Mouse (Mus musculus) kidney, postnatal 0 days (tissue): Measurements from ENCODE around the gene Xkr8. TPM values are rescaled to one million over a fixed set of nuclear protein-coding genes. Genes with fewer than 3 reads are reported as not detected.
"Not testable (repeated sequence)": the region's sequence is repeated elsewhere in the genome, so short reads cannot be mapped to it uniquely, and the experiment has no call there.

Source experiments
- ATAC-seq: fragments of 200-750 bp; cut with Nextera tagmentation; replicated peaks from 2 replicates; pipeline ENCODE4 v1.8.0; 2017; ENCODE audit warnings: low read depth, moderate number of reproducible peaks, moderate TSS enrichment, moderate library complexity; ENCODE audit not compliant: low FRiP score
- DNase-seq: peaks from one replicate; pipeline ENCODE4 v3.0.0-alpha.2; 2016; ENCODE audit warnings: low spot score
- H3K27ac ChIP-seq: fragments of 300-500 bp; sonication (generic); 2 replicates; pipeline ENCODE4 v1.5.1; 2014; ENCODE audit warnings: mild to moderate bottlenecking
- H3K27me3 ChIP-seq: fragments of 300-500 bp; sonication (generic); 2 replicates; pipeline ENCODE4 v1.6.1; 2014; ENCODE audit warnings: low read length, mixed read lengths; ENCODE audit not compliant: insufficient read depth
- H3K36me3 ChIP-seq: fragments of 300-500 bp; sonication (generic); 2 replicates; pipeline ENCODE4 v1.6.1; 2014; ENCODE audit warnings: low read length, mixed read lengths; ENCODE audit not compliant: insufficient read depth
- H3K4me1 ChIP-seq: fragments of 300-500 bp; sonication (generic); replicated peaks from 2 replicates; pipeline ENCODE4 v1.6.1; 2014; ENCODE audit warnings: antibody characterized with exemption, low read length, mixed read lengths; ENCODE audit not compliant: insufficient read depth
- H3K4me2 ChIP-seq: fragments of 300-500 bp; sonication (generic); 2 replicates; pipeline ENCODE4 v1.6.1; 2014; ENCODE audit warnings: mild to moderate bottlenecking, low read length, moderate library complexity, mixed read lengths
- H3K4me3 ChIP-seq: fragments of 300-500 bp; sonication (generic); replicated peaks from 2 replicates; pipeline ENCODE4 v1.5.1; 2014; ENCODE audit warnings: low read depth, low read length
- H3K9ac ChIP-seq: fragments of 300-500 bp; sonication (generic); 2 replicates; pipeline ENCODE4 v1.6.1; 2014; ENCODE audit warnings: low read depth, low read length
- H3K9me3 ChIP-seq: fragments of 300-500 bp; sonication (generic); replicated peaks from 2 replicates; pipeline ENCODE4 v1.6.1; 2016; ENCODE audit warnings: low read length, inconsistent platforms, mixed read lengths
- CTCF ChIP-seq: IDR thresholded peaks from 2 replicates; pipeline ENCODE4 v1.5.1; 2016; ENCODE audit warnings: antibody characterized with exemption, low read depth, mild to moderate bottlenecking, moderate library complexity
- WGBS: fragments of 180-500 bp; shearing (Covaris S2); extraction: QIAGEN DNeasy Blood & Tissue Kit; methylation state at CpG from one replicate; pipeline ENCODE4 v1.1.7; 2014; 5-methylcytosine and 5-hydroxymethylcytosine counted together
- polyA plus RNA-seq: library from polyadenylated mRNA; unstranded; fragments of >200 nt; fragmentation: Nextera tagmentation; extraction: Ambion mirVana; gene quantifications from 2 replicates; pipeline ENCODE4 v1.2.1, GENCODE M21; 2015

Xkr8 gene
- polyA plus RNA-seq, 1 experiment from 2014 or later = 4.2 TPM

DNA sequence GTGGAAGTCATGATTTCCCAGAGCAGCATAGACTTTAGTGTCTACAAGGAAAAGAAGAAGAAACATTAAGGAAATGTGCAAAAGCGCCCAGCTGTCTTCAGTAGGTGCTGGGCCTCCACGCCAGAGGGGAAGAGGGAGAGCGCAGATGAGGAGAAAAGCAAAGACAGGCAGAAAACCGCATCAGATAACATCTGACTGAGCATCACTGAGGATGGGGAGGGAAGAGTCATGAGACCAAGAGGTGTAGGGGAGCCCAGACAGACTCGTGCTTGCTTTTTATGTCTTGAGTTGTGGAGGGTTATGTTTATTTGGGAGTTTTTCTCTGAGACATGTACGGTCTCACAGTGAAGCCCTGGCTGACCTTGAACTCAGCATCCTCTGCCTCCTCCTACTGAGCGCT lies 9.1 kb upstream of the Xkr8 start:
- ATAC-seq (no peak), DNase-seq (no peak)
- TF ChIP-seq CTCF = no peak
- Histone ChIP-seq H3K36me3 (no peaks in the 10 kb centered on the region), H3K27ac (no peak overlapping the region), H3K4me1 (no peaks in the 10 kb centered on the region), H3K9ac (no peak overlapping the region), H3K9me3 (no peaks in the 10 kb centered on the region), H3K4me3 (no peak overlapping the region), H3K4me2 (no peak overlapping the region), H3K27me3 (no peaks in the 10 kb centered on the region)
- 90% methylated on average over 7 of the region's 7 CpGs for WGBS

DNA sequence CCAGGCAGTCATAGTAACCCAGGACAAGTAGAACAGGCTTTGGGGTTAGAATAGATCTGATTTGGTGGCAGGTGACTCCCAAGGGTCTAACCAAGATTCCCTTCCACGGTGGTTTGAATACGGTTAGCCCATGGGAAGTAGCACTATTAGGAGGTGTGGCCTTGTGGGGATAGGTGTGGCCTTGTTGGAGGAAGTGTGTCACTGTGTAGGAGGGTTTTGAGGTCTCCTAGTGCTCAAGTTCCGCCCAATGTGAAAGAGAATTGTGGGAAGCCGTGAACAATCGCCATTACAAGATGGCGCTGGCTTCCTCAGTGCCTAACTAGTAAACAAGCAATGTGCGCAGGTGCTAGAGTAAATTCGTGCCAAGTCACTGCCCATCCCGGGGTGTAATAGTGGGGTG lies 4.8 kb upstream of the Xkr8 start:
- not testable (repeated sequence) for H3K9ac ChIP-seq, H3K27ac ChIP-seq, H3K9me3 ChIP-seq, H3K4me3 ChIP-seq, H3K4me1 ChIP-seq, H3K27me3 ChIP-seq, DNase-seq, H3K4me2 ChIP-seq, ATAC-seq, H3K36me3 ChIP-seq
- WGBS = 89% methylated on average over 9 of the region's 9 CpGs

DNA sequence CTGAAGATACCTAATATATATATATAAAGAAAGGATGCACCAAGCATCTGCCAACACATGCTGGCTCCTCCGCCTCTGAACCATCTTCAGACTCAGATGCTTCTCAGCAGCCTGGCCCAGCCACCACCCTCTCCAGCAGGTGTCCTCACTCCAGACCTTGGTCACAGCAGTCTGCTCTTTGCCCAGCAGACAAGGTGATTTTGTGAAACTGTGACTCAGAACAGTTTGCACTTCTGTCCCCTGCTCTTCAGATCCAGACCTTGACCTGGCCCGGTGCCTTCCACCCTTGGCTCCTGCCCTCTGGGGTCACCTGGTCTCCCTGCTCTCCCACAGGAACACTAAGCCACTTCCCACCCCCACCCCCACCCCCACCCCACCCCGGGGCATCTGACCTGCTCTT lies 3.5 kb upstream of the Xkr8 start:
- TF ChIP-seq CTCF = peak; percentile 15; the same call in 1 of the 2 replicates
- Histone ChIP-seq H3K9ac (no peak overlapping the region), H3K4me3 (no peak overlapping the region), H3K4me2 (no peak overlapping the region), H3K4me1 (no peaks in the 10 kb centered on the region), H3K36me3 (no peaks in the 10 kb centered on the region), H3K9me3 (no peaks in the 10 kb centered on the region), H3K27me3 (no peaks in the 10 kb centered on the region), H3K27ac (no peak overlapping the region)
- ATAC-seq = no peak
- no peak for DNase-seq
- 53% methylated on average over 3 of the region's 3 CpGs for WGBS

DNA sequence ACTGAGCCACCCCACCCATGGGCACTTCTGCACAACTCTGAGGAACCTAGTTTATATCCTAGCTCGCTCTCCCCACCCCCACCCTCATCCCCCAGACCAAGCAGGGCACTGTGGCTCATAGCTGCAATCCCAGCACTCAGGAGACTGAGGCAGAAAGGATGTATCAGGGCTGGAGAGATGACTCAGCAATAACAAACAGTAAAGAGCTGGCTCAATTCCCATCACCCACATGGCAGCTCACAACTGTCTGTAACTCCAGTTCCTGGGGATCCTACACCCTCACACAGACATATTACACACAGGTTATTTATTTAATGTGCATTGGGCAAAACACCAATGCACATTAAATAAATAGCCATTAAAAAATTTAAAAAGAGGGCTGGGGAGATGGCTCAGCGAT lies 3.0 kb upstream of the Xkr8 start:
- Histone ChIP-seq H3K4me1 (no peaks in the 10 kb centered on the region), H3K4me2 (no peak overlapping the region), H3K9me3 (no peaks in the 10 kb centered on the region), H3K27me3 (no peaks in the 10 kb centered on the region), H3K27ac (no peak overlapping the region), H3K4me3 (no peak overlapping the region), H3K9ac (no peak overlapping the region), H3K36me3 (no peaks in the 10 kb centered on the region)
- ATAC-seq = no peak
- no peak for DNase-seq
- TF ChIP-seq CTCF = no peak
- 73% methylated on average over 2 of the region's 2 CpGs for WGBS

DNA sequence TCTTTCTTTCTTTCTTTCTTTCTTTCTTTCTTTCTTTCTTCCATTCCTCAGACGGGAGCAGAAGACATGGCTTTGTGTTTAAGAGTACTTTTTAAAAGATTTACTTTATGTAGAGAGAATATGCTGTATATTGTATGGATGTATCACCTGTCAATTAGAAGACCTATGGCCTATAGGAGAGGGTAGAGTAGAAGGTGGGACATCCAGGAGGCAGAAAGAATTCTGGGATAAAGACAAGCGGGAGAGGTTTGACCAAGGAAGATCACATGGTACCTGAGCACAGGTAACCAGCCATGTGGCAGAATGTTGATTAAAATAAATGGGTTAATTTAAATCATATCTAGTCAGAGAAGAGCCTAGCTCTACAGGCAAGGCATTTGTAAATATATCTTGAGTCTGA lies 2.4 kb upstream of the Xkr8 start:
- no peaks in the 10 kb centered on the region for H3K9me3 ChIP-seq
- no peaks in the 10 kb centered on the region for H3K27me3 ChIP-seq
- DNase-seq (no peak), ATAC-seq (no peak)
- no peak overlapping the region for H3K9ac ChIP-seq
- no peak for TF ChIP-seq CTCF
- H3K4me1 ChIP-seq = no peaks in the 10 kb centered on the region
- H3K4me2 ChIP-seq = no peak overlapping the region
- no peaks in the 10 kb centered on the region for H3K36me3 ChIP-seq
- no peak overlapping the region for H3K4me3 ChIP-seq
- WGBS = 92% methylated on average over 2 of the region's 2 CpGs
- H3K27ac ChIP-seq = no peak overlapping the region

DNA sequence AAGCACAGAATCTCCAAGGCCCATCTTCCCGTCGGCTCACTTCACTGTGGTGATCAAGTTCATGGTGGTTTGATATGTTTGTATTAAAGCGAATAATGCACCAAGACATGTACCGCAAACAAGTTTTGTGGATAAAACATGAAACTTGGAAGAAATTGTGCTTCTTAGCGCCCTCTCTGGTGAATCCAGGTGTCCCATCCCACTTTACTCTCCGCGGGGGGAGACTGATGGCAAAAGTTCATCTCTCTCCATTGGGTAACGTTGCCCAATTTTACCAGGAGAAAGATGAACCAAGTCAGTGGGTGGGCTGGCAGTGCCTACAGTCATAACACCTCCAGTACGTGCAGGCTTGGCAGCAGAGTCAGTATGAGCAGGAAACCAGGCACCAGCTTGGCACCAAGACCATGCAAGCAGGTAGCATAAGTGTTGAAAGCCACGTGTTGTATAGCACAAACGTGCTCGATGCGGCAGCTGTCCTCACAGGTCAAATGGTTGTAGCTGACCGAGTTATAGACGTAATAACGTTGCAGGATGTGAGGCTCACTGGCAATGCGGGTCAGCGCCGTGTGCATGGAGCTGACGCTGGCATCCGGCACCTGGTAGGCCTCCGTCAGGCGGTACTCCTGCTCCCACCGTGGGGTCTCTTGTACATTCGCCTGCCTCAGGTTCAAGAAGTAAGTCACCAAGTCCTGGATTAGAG lies 875 bp upstream of the Xkr8 start:
- Histone ChIP-seq H3K4me1 (no peaks in the 10 kb centered on the region), H3K27me3 (no peaks in the 10 kb centered on the region), H3K9me3 (no peaks in the 10 kb centered on the region), H3K4me2 (no peak overlapping the region), H3K36me3 (no peaks in the 10 kb centered on the region), H3K27ac (no peak overlapping the region), H3K9ac (no peak overlapping the region), H3K4me3 (no peak overlapping the region)
- WGBS = 94% methylated on average over 25 of the region's 25 CpGs
- DNase-seq (no peak), ATAC-seq (no peak)
- TF ChIP-seq CTCF = peak; percentile 18; the same call in 1 of the 2 replicates

DNA sequence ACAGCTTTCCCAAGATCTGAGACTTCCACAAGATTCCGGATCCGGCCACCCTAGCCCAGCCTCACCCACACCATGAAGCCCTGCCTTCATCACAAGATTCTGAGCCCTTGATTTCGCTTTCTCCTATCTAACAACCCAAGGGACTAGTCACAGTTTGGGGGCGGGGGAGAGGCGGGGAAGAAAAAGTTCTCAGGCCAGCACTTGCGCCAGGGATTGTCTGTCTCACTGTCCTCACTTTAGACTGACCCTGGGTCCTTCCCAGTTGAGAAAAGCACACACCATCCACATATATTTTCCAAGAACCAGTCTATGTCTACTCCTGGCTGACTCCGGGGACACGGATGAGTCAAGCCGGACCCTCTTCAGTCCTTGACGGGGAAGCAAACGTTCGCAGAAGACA lies 730 bp downstream of the Xkr8 start:
- Histone ChIP-seq H3K9me3 (no peaks in the 10 kb centered on the region), H3K4me1 (no peaks in the 10 kb centered on the region), H3K9ac (peak overlapping the region; percentile 56), H3K4me2 (peak overlapping the region; percentile 88), H3K27me3 (no peaks in the 10 kb centered on the region), H3K36me3 (no peaks in the 10 kb centered on the region), H3K27ac (no peak overlapping the region), H3K4me3 (peak overlapping the region; percentile 56)
- no peak for ATAC-seq
- TF ChIP-seq CTCF = no peak
- 44% methylated on average over 12 of the region's 12 CpGs for WGBS
- no peak for DNase-seq
